Mouse (Mus musculus) heart, embryonic 12.5 days (tissue): ENCODE results near the gene Pakap. TPM values are rescaled to one million over a fixed set of nuclear protein-coding genes. Genes with fewer than 3 reads are reported as not detected.

ENCODE experiments used
- ATAC-seq: fragments of 200-750 bp; cut with Nextera tagmentation; 2 replicates; pipeline ENCODE4 v1.8.0; 2017; ENCODE audit warnings: moderate TSS enrichment, moderate library complexity; ENCODE audit not compliant: insufficient number of reproducible peaks, low FRiP score
- H3K27ac ChIP-seq: fragments of 300-500 bp; sonication (generic); 2 replicates; pipeline ENCODE4 v1.5.1; 2016; ENCODE audit warnings: mild to moderate bottlenecking, moderate library complexity; ENCODE audit not compliant: poor library complexity, severe bottlenecking
- H3K27me3 ChIP-seq: fragments of 300-500 bp; sonication (generic); replicated peaks from 2 replicates; pipeline ENCODE4 v1.6.1; 2016; ENCODE audit warnings: mild to moderate bottlenecking, moderate library complexity
- H3K36me3 ChIP-seq: fragments of 300-500 bp; sonication (generic); 2 replicates; pipeline ENCODE4 v1.6.1; 2016; ENCODE audit warnings: mild to moderate bottlenecking, moderate library complexity
- H3K4me1 ChIP-seq: fragments of 300-500 bp; sonication (generic); replicated peaks from 2 replicates; pipeline ENCODE4 v1.6.1; 2016; ENCODE audit warnings: mild to moderate bottlenecking
- H3K4me2 ChIP-seq: fragments of 300-500 bp; sonication (generic); 2 replicates; pipeline ENCODE4 v1.6.1; 2016; ENCODE audit warnings: mild to moderate bottlenecking, moderate library complexity
- H3K4me3 ChIP-seq: fragments of 300-500 bp; sonication (generic); 2 replicates; pipeline ENCODE4 v1.5.1; 2016; ENCODE audit warnings: mild to moderate bottlenecking
- H3K9ac ChIP-seq: fragments of 300-500 bp; sonication (generic); 2 replicates; pipeline ENCODE4 v1.6.1; 2016; ENCODE audit warnings: mild to moderate bottlenecking, moderate library complexity
- H3K9me3 ChIP-seq: fragments of 300-500 bp; sonication (generic); replicated peaks from 2 replicates; pipeline ENCODE4 v1.6.1; 2016; ENCODE audit warnings: mild to moderate bottlenecking, moderate library complexity
- WGBS: fragments of 180-500 bp; shearing (Covaris S2); methylation state at CpG from one replicate; pipeline ENCODE4 v1.1.7; 2016; 5-methylcytosine and 5-hydroxymethylcytosine counted together
- polyA plus RNA-seq: library from polyadenylated mRNA; unstranded; fragments of >200 nt; fragmentation: Nextera tagmentation; extraction: Ambion mirVana; gene quantifications from 2 replicates; pipeline ENCODE4 v1.2.1, GENCODE M21; 2016

Pakap gene
- polyA plus RNA-seq, 1 experiment from 2014 or later, result 74.5 TPM

DNA sequence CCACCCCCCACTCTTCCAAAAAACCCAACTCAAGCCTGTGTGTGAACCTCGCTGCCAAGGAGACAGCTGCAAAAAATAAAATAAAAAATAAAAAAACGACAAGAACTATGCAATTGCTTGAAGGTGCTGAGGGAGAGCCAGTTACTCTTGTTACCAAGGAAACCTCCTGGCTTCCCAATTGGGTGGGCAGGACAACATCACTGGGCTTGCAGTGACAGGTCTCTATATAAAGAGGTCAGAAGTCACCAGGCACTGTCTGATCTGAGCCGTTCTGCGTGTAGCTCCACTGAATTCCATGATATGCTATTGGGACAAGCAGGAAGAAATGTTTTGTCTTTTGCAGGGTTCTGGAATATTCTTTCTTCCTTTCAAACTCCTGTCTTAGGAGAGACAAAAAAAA lies 148.8 kb downstream of the Pakap start:
- Histone ChIP-seq H3K4me2 (no peak overlapping the region), H3K36me3 (peaks cover 13% of the 10 kb centered on the region), H3K27ac (no peak overlapping the region), H3K4me3 (no peak overlapping the region), H3K9ac (no peak overlapping the region), H3K9me3 (no peaks in the 10 kb centered on the region), H3K27me3 (no peaks in the 10 kb centered on the region), H3K4me1 (0 out of 2 replicates have a peak, but pooled peaks cover 5% of the 10 kb centered on the region)
- ATAC-seq, result no peak
- 54% methylated on average over 4 of the region's 4 CpGs for WGBS

DNA sequence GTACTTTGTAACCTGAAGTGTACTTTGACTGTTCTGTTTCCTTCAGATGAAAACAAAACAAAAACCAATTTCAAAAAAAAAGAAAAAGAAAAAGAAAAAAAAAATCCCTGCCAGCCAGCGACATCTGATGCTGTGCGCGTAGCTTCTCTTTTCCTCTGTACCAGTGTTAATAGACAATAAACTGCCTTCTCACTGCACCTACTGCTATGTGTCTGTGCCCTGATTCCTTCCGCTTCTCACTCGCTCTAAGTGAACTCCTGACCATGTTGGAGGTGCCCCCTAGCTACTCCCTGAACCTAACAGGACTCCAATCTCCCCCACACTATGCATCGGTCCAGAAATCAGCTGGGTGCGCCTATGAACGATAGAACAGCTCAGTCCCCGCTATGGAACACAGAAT lies 149.4 kb downstream of the Pakap start, which contains the start of gene Akap2:
Gene Akap2 (plus strand): TSS at position 304 of the 400 bp plus-strand sequence.
- no peak within 1 kb of the TSS for H3K4me3 ChIP-seq
- no peaks in the 10 kb centered on the region for H3K27me3 ChIP-seq
- H3K4me2 ChIP-seq, result no peak within 1 kb of the TSS
- 91% methylated on average over 9 of the region's 9 CpGs for WGBS
- H3K9me3 ChIP-seq, result no peaks in the 10 kb centered on the region
- H3K36me3 ChIP-seq, result peaks cover 13% of the 10 kb centered on the region
- ATAC-seq, result no peak
- H3K27ac ChIP-seq, result no peak within 1 kb of the TSS
- 0 out of 2 replicates have a peak, but pooled peaks cover 3% of the 10 kb centered on the region for H3K4me1 ChIP-seq
- H3K9ac ChIP-seq, result no peak within 1 kb of the TSS

DNA sequence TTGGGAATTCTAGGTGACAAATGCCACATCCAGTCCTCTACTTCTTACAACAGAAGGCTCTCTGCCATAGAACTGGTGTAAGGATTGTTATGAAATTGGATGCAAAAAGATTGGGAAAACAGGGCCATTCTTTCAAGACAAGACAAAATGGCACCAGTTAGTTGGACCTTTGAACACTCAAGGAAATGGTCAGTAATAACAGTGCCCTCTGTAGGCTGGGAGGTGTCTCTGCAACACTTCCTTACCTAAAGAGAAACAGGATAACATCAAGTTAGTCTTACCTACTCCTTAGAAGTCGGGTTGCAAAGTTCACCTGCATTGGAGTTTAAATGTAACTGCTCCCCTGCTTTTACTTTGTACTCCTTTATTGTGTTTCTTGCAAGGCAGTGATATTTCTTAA lies 151.4 kb downstream of the Pakap start:
- Histone ChIP-seq H3K9ac (no peak overlapping the region), H3K4me3 (no peak overlapping the region), H3K4me2 (no peak overlapping the region), H3K9me3 (no peaks in the 10 kb centered on the region), H3K4me1 (0 out of 2 replicates have a peak, but pooled peaks cover 3% of the 10 kb centered on the region), H3K27me3 (no peaks in the 10 kb centered on the region), H3K27ac (no peak overlapping the region), H3K36me3 (peaks cover 13% of the 10 kb centered on the region)
- 88% methylated on average over 1 of the region's 1 CpGs for WGBS
- no peak for ATAC-seq

DNA sequence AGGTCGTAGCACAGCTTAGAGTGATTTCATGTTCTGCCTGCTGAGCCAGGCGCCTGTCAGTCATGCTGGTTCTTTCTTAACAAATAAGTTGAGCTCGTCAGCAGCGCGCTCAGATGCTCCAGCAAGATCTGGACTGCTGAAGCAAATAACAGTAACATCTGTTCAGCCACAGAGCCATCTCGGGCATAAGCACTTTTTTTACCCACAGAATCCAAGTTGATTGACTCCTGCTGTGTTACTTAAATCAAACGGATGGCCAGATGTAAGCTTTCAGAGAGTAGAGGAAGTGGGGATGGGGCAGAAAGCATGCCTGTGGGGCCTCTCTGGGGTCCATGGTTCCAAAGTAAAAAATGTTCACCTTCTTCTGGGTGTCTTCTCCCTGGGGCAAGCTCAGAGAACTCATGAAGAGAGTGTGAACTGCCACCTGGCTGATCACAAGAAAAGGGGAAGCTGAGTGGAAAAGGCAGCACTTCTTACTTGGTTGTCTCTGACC lies 152.9 kb downstream of the Pakap start:
- peaks cover 13% of the 10 kb centered on the region for H3K36me3 ChIP-seq
- no peaks in the 10 kb centered on the region for H3K27me3 ChIP-seq
- 43% methylated on average over 7 of the region's 7 CpGs for WGBS
- H3K27ac ChIP-seq, result peak overlapping the region; percentile 56; the same call in 1 of the 2 replicates
- H3K9me3 ChIP-seq, result no peaks in the 10 kb centered on the region
- H3K4me3 ChIP-seq, result no peak overlapping the region
- H3K4me2 ChIP-seq, result no peak overlapping the region
- ATAC-seq, result no peak
- 0 out of 2 replicates have a peak, but pooled peaks cover 3% of the 10 kb centered on the region for H3K4me1 ChIP-seq
- H3K9ac ChIP-seq, result no peak overlapping the region

DNA sequence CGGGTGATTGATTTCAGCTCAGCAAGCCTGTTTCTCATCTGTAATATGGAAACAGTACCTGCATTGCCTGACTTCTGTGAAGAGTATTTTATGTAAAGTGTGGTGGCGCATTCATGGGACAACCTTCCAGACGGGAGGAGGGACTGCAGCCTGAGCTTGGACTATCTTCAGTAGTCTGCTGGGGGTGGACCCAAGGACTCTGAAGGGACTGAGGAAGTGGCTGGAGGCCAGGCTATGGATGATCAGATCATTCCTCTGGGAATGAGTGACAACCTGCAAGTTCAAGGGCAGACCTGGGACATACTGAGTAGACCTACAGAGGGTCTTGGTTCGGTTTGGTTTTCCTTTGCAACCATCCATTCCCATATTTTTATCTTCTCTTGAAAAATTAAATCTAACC lies 154.3 kb downstream of the Pakap start:
- WGBS, result 89% methylated on average over 4 of the region's 4 CpGs
- no peaks in the 10 kb centered on the region for H3K9me3 ChIP-seq
- H3K36me3 ChIP-seq, result peaks cover 18% of the 10 kb centered on the region
- 0 out of 2 replicates have a peak, but pooled peaks cover 3% of the 10 kb centered on the region for H3K4me1 ChIP-seq
- no peak overlapping the region for H3K9ac ChIP-seq
- no peaks in the 10 kb centered on the region for H3K27me3 ChIP-seq
- H3K4me3 ChIP-seq, result no peak overlapping the region
- H3K4me2 ChIP-seq, result no peak overlapping the region
- no peak overlapping the region for H3K27ac ChIP-seq
- ATAC-seq, result no peak

DNA sequence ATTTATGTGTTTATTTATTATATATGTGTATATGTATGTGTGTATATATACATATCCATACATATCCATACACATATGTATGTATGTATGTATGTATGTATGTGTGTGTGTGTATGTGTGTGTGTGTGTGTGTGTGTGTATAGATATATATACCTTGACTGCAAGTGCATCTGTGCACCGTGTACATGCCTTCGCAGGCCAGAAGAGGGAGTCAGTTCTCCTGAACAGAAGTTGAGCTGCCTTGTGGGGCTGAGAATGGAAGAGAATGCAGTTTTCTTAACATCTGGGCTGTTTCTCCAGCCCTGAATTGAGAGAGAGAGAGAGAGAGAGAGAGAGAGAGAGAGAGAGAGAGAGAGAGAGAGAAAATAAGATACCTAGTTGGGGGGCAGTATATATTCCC lies 155.7 kb downstream of the Pakap start:
- Histone ChIP-seq H3K9ac (no peak overlapping the region), H3K27ac (no peak overlapping the region), H3K4me3 (no peak overlapping the region), H3K4me1 (peaks cover 3% of the 10 kb centered on the region; the same call in 1 of the 2 replicates), H3K36me3 (peaks cover 11% of the 10 kb centered on the region), H3K9me3 (no peaks in the 10 kb centered on the region), H3K27me3 (no peaks in the 10 kb centered on the region), H3K4me2 (no peak overlapping the region)
- no peak for ATAC-seq
- 43% methylated on average over 2 of the region's 2 CpGs for WGBS

DNA sequence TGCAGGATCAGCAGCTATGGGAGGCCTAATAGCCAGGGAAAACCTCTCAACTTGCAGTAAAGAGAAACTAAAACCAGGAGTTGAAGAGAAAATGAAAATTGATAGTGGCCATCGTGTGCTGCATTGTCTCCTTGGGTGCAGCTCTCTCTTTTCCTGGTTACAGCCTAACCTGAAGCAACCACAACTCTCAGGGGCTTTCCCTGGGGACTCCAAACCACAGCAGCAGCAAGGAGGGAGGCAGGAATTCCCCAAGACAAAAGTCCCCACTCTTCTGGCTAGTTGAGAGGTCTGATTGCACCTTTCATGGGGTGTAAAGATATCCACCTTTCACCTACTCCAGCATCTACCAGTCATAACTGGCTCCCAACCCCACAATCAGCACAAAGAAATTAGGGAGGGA lies 157.6 kb downstream of the Pakap start:
- no peaks in the 10 kb centered on the region for H3K9me3 ChIP-seq
- 92% methylated on average over 1 of the region's 1 CpGs for WGBS
- ATAC-seq, result no peak
- no peak overlapping the region for H3K27ac ChIP-seq
- no peak overlapping the region for H3K9ac ChIP-seq
- H3K27me3 ChIP-seq, result no peaks in the 10 kb centered on the region
- H3K4me1 ChIP-seq, result peaks cover 11% of the 10 kb centered on the region
- no peak overlapping the region for H3K4me3 ChIP-seq
- H3K4me2 ChIP-seq, result no peak overlapping the region
- peaks cover 8% of the 10 kb centered on the region for H3K36me3 ChIP-seq

DNA sequence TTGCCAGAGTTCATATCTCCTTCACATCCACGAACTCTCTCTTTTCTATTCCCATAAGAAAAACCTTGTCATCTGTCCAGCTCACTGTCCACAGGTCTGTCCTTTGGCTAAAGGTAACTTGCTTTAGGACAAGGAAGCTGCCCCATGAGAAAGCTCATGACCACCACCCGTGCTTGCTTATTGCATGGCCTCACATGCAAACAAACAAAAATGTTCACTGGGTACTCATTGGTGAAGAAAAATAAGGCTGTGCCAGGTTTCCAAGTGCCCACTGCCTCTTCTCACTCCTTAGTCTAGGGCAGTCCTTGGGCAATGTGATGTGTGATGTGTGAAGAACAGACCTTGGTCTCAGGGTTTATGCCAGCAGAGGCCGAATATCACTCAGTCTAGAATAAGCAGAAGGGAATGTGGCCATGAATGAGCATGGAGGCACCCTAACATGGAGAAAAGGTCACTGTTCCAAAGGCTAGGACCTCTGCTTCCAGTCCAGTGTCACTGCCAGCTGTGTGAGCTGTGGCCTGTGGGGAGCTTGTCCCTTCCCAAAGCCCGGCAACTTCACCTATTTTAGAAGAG lies 160.7 kb downstream of the Pakap start:
- Histone ChIP-seq H3K27me3 (no peaks in the 10 kb centered on the region), H3K4me2 (no peak overlapping the region), H3K9ac (no peak overlapping the region), H3K4me3 (no peak overlapping the region), H3K27ac (no peak overlapping the region), H3K4me1 (peaks cover 23% of the 10 kb centered on the region), H3K9me3 (peaks cover 6% of the 10 kb centered on the region; the same call in 1 of the 2 replicates), H3K36me3 (peaks cover 12% of the 10 kb centered on the region)
- WGBS, result 84% methylated on average over 4 of the region's 4 CpGs
- no peak for ATAC-seq

DNA sequence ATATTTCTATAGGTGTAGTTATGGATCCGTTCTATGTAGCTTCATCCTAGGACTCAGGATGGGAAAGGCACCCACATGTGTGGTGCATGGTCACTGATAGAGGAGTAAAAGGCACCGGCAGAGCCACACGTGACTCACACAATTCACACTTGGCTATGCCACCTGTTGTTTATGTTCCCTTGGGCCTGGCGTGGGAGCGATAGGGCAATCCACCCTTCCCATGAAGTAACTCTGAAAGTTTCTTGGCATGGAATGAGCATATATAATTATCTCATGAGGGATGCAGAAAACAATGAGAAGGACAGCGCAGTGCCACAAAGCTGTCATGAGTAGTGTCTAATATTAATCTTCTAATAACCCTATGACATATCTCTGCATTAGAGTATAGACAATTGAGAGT lies 162.1 kb downstream of the Pakap start:
- H3K9me3 ChIP-seq, result peaks cover 6% of the 10 kb centered on the region; the same call in 1 of the 2 replicates
- H3K27me3 ChIP-seq, result no peaks in the 10 kb centered on the region
- no peak overlapping the region for H3K4me2 ChIP-seq
- ATAC-seq, result no peak
- H3K9ac ChIP-seq, result no peak overlapping the region
- 82% methylated on average over 6 of the region's 6 CpGs for WGBS
- peaks cover 23% of the 10 kb centered on the region for H3K4me1 ChIP-seq
- no peak overlapping the region for H3K4me3 ChIP-seq
- H3K36me3 ChIP-seq, result peaks cover 18% of the 10 kb centered on the region
- H3K27ac ChIP-seq, result no peak overlapping the region

DNA sequence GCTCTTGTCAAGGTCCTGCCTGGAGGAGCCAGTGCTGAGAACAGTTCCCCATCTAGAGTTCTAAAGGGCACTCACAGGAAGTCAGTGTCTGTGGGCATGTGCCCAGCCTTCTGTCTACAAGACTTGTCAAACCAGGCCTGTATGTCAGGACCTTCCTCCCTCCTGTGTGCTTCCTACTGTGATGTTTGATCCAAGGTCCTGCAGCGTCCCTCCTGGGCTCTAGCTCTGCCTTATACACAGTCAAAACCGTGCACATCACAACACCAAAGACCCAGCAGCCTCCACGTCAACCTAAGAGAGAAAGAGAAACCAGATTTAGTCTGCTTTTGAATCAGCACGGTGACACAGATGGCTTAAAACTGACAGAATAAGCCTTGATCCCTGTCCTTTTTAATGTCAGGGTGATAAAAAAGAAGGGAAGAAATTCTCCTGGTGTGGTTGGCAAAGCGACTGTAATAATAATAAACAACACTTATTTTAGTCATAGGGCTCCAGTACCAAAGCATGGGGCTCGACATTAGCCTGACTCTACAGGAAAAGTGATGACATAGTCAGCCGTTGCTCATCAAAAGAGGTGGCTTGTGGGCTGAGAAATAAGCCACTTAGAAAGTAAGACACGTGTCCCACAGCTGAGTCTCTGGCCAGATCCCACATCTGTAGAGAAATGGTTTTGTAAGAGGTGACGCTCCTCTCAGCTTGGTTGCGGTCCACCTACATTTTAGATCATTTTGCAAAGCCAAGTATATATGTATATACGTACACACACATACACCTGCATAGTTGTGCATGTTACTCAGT lies 163.0 kb downstream of the Pakap start:
- ATAC-seq, result no peak
- Histone ChIP-seq H3K4me2 (no peak overlapping the region), H3K36me3 (peaks cover 26% of the 10 kb centered on the region), H3K27me3 (no peaks in the 10 kb centered on the region), H3K4me3 (no peak overlapping the region), H3K4me1 (peaks cover 27% of the 10 kb centered on the region), H3K9ac (no peak overlapping the region), H3K27ac (no peak overlapping the region), H3K9me3 (peaks cover 6% of the 10 kb centered on the region; the same call in 1 of the 2 replicates)
- WGBS, result 72% methylated on average over 11 of the region's 11 CpGs

DNA sequence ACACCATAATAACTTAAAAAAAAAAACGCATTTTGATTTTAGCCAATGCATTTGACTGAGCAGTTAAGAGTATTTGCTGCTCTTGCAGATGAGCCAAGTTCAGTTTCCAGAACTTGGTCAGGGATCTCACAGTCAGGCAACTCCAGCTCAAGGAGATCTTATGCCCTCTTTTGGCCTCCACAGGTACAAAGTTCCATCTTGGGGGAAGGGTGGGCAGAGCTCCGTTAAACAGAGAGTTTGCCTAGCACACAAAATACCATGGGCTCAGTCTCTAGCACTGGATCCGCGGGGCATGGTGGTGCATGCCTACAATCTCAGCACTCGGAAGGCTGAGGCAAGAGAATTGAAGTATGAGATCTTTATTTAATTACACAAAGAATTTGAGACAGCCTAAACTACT lies 164.4 kb downstream of the Pakap start:
- Histone ChIP-seq H3K36me3 (peaks cover 22% of the 10 kb centered on the region), H3K4me3 (no peak overlapping the region), H3K27me3 (no peaks in the 10 kb centered on the region), H3K27ac (no peak overlapping the region), H3K4me1 (peaks cover 27% of the 10 kb centered on the region), H3K4me2 (no peak overlapping the region), H3K9ac (no peak overlapping the region), H3K9me3 (peaks cover 6% of the 10 kb centered on the region; the same call in 1 of the 2 replicates)
- 82% methylated on average over 5 of the region's 5 CpGs for WGBS
- no peak for ATAC-seq
